Mouse (Mus musculus) liver, postnatal 0 days (tissue): Measurements from ENCODE around the gene Oaz3. TPM values are rescaled to one million over a fixed set of nuclear protein-coding genes. Genes with fewer than 3 reads are reported as not detected.

Source experiments
- ATAC-seq: fragments of 200-750 bp; cut with Nextera tagmentation; 2 replicates; pipeline ENCODE4 v1.8.0; 2017; ENCODE audit warnings: mild to moderate bottlenecking, moderate library complexity
- DNase-seq: peaks from one replicate; pipeline ENCODE4 v3.0.0-alpha.2; 2016
- H3K27ac ChIP-seq: fragments of 300-500 bp; sonication (generic); 2 replicates; pipeline ENCODE4 v1.5.1; 2014; ENCODE audit warnings: antibody characterized with exemption, moderate library complexity, mild to moderate bottlenecking, low read depth
- H3K27me3 ChIP-seq: fragments of 300-500 bp; sonication (generic); 2 replicates; pipeline ENCODE4 v1.6.1; 2014; ENCODE audit warnings: low read length, control low read depth, mixed read lengths; ENCODE audit not compliant: insufficient read depth
- H3K36me3 ChIP-seq: fragments of 300-500 bp; sonication (generic); replicated peaks from 2 replicates; pipeline ENCODE4 v1.6.1; 2014; ENCODE audit warnings: mild to moderate bottlenecking, control low read depth, low read length, moderate library complexity, mixed read lengths; ENCODE audit not compliant: insufficient read depth
- H3K4me1 ChIP-seq: fragments of 300-500 bp; sonication (generic); 2 replicates; pipeline ENCODE4 v1.6.1; 2014; ENCODE audit warnings: antibody characterized with exemption, mild to moderate bottlenecking, control low read depth; ENCODE audit not compliant: insufficient read depth
- H3K4me2 ChIP-seq: fragments of 300-500 bp; sonication (generic); 2 replicates; pipeline ENCODE4 v1.6.1; 2014; ENCODE audit warnings: low read depth, mild to moderate bottlenecking, low read length, moderate library complexity, mixed read lengths
- H3K4me3 ChIP-seq: fragments of 300-500 bp; sonication (generic); 2 replicates; pipeline ENCODE4 v1.5.1; 2014; ENCODE audit warnings: low read depth, low read length
- H3K9ac ChIP-seq: fragments of 300-500 bp; sonication (generic); replicated peaks from 2 replicates; pipeline ENCODE4 v1.6.1; 2014; ENCODE audit warnings: mild to moderate bottlenecking, moderate library complexity
- H3K9me3 ChIP-seq: fragments of 300-500 bp; sonication (generic); 2 replicates; pipeline ENCODE4 v1.6.1; 2016; ENCODE audit warnings: mild to moderate bottlenecking, control low read depth, low read length, mixed read lengths
- CTCF ChIP-seq: sonication (generic); IDR thresholded peaks from 2 replicates; pipeline ENCODE4 v1.5.1; 2016; ENCODE audit warnings: antibody characterized with exemption, low read depth
- EP300 ChIP-seq: IDR thresholded peaks from 2 replicates; pipeline ENCODE4 v1.6.1; 2016; ENCODE audit warnings: antibody characterized with exemption, low read depth, mild to moderate bottlenecking
- WGBS: fragments of 180-500 bp; shearing (Covaris S2); extraction: QIAGEN DNeasy Blood & Tissue Kit; methylation state at CpG from one replicate; pipeline ENCODE4 v1.1.7; 2014; ENCODE audit not compliant: insufficient replicate concordance; 5-methylcytosine and 5-hydroxymethylcytosine counted together
- polyA plus RNA-seq: library from polyadenylated mRNA; unstranded; fragments of >200 nt; fragmentation: Nextera tagmentation; extraction: Ambion mirVana; gene quantifications from 2 replicates; pipeline ENCODE4 v1.2.1, GENCODE M21; 2015

Gene Oaz3
- polyA plus RNA-seq, 1 experiment from 2014 or later, result 0.38 TPM

DNA sequence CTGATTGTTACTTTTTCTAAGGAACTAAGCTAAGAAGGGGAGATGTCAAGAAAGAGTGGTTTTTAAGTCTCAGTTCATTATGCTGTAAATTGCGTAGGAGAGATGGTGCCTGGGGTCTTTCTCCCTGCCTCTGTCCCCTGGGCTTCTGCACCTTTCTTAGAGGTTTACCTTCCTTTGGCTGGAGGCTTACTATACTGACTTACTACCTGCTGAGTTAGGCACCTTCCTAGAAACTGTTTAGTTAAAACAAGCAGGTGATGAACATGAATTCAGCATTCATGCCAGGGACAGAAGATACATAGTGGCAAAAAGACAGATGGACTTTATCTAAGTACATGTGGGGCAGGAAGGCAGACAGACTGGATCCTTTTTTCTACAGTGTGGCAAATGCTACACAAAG lies 47.4 kb downstream of the Oaz3 start:
- H3K36me3 ChIP-seq, result no peaks in the 10 kb centered on the region
- WGBS, result 77% methylated on average over 1 of the region's 1 CpGs
- H3K9me3 ChIP-seq, result no peaks in the 10 kb centered on the region
- no peak for DNase-seq
- H3K4me2 ChIP-seq, result no peak overlapping the region
- H3K4me1 ChIP-seq, result no peaks in the 10 kb centered on the region
- peaks cover 32% of the 10 kb centered on the region for H3K27me3 ChIP-seq
- no peak overlapping the region for H3K27ac ChIP-seq
- no peak overlapping the region for H3K4me3 ChIP-seq
- no peak for ATAC-seq
- TF ChIP-seq EP300 (no peak), CTCF (no peak)
- H3K9ac ChIP-seq, result no peak overlapping the region

DNA sequence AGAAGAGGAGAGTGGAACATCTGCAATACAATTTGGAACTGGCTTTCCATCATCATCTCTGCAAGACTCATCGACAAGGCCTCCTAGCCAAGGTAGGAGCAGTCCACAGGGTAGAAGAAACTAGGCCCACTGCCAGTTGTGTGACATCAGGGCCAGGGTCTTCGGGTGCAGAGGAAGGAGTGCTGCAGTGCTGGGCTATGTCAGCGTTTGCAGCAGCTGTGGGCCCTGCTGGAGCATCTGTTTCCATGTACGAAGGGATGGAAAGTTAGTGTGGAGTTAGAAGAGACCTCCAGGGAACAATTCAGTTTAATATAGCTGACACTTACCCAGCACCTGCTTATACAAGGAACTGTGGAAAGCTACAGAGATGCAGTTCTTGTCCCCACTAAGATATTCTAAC lies 50.7 kb downstream of the Oaz3 start:
- H3K9me3 ChIP-seq, result no peaks in the 10 kb centered on the region
- H3K27me3 ChIP-seq, result 0 out of 2 replicates have a peak, but pooled peaks cover 3% of the 10 kb centered on the region
- 76% methylated on average over 4 of the region's 4 CpGs for WGBS
- no peaks in the 10 kb centered on the region for H3K36me3 ChIP-seq
- H3K4me3 ChIP-seq, result no peak overlapping the region
- TF ChIP-seq EP300 (no peak), CTCF (no peak)
- H3K4me2 ChIP-seq, result no peak overlapping the region
- DNase-seq, result no peak
- H3K4me1 ChIP-seq, result no peaks in the 10 kb centered on the region
- ATAC-seq, result no peak
- H3K9ac ChIP-seq, result no peak overlapping the region
- H3K27ac ChIP-seq, result no peak overlapping the region

DNA sequence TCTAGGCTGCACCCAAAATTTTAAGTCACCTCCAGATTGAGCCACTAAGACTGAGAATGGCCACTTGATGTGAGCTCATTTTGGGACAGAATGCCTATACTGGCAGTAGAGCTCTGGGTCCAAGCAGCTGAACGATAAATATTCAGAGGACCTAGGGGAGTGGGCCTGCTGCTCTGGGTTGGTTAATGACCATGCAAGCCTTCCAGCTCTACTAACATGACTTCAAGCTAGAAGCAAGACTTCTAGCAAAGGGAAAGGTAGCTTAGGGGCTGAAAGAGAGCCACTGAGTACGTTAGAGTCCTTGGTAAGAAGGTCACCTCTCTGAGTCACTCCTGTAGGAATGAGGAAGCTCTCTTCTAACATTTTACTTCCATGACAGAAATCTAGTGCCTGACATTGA lies 51.6 kb downstream of the Oaz3 start:
- H3K4me2 ChIP-seq, result no peak overlapping the region
- H3K4me1 ChIP-seq, result no peaks in the 10 kb centered on the region
- 76% methylated on average over 2 of the region's 2 CpGs for WGBS
- no peak overlapping the region for H3K9ac ChIP-seq
- no peak overlapping the region for H3K4me3 ChIP-seq
- H3K27ac ChIP-seq, result no peak overlapping the region
- TF ChIP-seq EP300 (no peak), CTCF (no peak)
- no peaks in the 10 kb centered on the region for H3K36me3 ChIP-seq
- DNase-seq, result no peak
- no peaks in the 10 kb centered on the region for H3K27me3 ChIP-seq
- no peak for ATAC-seq
- H3K9me3 ChIP-seq, result no peaks in the 10 kb centered on the region

DNA sequence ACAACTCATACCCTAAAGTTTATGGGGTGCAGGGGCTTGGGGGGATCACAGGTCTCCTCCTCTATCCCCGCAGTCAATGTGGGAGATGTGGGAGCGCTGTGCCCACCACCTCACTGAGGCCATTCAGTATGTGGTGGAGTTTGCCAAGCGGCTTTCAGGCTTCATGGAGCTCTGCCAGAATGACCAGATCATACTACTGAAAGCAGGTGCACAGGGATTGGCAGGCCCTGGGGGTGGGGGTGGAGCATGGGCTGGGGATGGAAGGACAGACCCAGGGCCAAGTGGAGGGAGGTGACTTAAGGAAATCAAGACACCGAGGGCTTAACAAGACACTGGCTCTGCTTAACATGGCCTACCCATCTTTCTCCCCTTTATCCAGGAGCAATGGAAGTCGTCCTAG lies 52.7 kb downstream of the Oaz3 start:
- no peaks in the 10 kb centered on the region for H3K36me3 ChIP-seq
- H3K9ac ChIP-seq, result no peak overlapping the region
- ATAC-seq, result no peak
- no peak overlapping the region for H3K4me2 ChIP-seq
- no peaks in the 10 kb centered on the region for H3K27me3 ChIP-seq
- no peak overlapping the region for H3K27ac ChIP-seq
- no peak overlapping the region for H3K4me3 ChIP-seq
- no peak for DNase-seq
- 85% methylated on average over 5 of the region's 5 CpGs for WGBS
- no peaks in the 10 kb centered on the region for H3K9me3 ChIP-seq
- no peaks in the 10 kb centered on the region for H3K4me1 ChIP-seq
- TF ChIP-seq EP300 (no peak), CTCF (no peak)

DNA sequence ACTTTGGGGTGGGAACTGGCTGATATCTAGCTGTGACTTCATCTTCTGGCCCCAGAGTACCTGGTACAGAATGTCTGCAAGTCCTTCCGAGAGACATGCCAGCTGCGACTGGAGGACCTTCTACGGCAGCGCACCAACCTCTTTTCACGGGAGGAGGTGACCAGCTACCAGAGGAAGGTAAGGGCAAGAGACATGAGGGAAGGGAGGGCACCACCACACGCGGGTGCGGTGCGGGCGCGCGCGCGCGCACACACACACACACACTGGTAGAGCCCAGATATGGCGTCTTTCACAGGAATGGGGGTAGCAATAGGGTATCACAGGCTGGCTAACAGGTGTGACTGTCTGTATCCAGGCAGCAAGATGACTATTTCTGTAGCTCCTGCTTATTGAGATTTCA lies 54.3 kb downstream of the Oaz3 start:
- Histone ChIP-seq H3K9ac (no peak overlapping the region), H3K4me3 (no peak overlapping the region), H3K27ac (no peak overlapping the region), H3K4me1 (no peaks in the 10 kb centered on the region), H3K36me3 (no peaks in the 10 kb centered on the region), H3K27me3 (no peaks in the 10 kb centered on the region), H3K4me2 (no peak overlapping the region), H3K9me3 (no peaks in the 10 kb centered on the region)
- DNase-seq, result no peak
- no peak for ATAC-seq
- TF ChIP-seq CTCF (no peak), EP300 (no peak)
- 89% methylated on average over 16 of the region's 16 CpGs for WGBS

DNA sequence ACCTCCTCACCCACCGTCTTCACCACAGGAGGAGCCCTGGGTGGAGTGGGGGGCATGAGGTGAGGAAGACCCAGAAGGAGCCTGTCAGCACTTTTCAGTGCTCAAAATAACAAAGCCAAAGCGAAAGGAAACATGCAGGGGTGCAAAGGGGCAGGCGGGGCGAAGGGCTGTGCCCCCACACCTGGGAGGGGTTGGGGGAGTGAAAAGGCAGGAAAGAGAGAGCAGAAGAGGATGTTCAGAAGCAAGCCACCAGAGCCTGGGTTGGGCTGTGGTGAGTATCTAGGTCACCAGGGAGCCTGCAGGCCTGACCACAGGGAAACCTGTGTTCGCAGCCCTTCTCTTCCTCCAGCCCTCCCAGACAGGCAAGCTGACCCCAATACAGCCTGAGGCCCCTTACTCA lies 55.7 kb downstream of the Oaz3 start:
- H3K4me2 ChIP-seq, result no peak overlapping the region
- WGBS, result 50% methylated on average over 5 of the region's 5 CpGs
- no peak overlapping the region for H3K27ac ChIP-seq
- no peak for ATAC-seq
- H3K4me3 ChIP-seq, result no peak overlapping the region
- no peak for DNase-seq
- H3K36me3 ChIP-seq, result no peaks in the 10 kb centered on the region
- H3K9ac ChIP-seq, result no peak overlapping the region
- H3K27me3 ChIP-seq, result no peaks in the 10 kb centered on the region
- H3K9me3 ChIP-seq, result no peaks in the 10 kb centered on the region
- TF ChIP-seq CTCF (no peak), EP300 (no peak)
- H3K4me1 ChIP-seq, result no peaks in the 10 kb centered on the region

DNA sequence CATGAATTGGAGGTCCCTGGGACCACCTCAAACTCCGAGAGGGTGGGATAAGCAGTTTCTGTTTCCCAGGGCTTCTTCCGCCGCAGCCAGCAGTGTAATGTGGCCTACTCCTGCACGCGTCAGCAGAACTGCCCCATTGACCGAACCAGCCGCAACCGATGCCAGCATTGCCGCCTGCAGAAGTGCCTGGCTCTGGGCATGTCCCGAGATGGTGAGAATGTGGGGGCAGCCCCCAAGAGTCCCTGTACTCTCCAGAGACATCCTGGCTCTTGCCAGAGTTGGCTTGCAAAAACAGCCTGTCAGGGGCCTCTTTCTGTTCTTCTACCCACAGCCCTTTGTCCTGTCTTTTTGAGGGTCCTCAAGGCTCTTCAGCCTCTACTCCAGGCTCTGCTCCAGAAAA lies 56.3 kb downstream of the Oaz3 start:
- H3K9ac ChIP-seq, result no peak overlapping the region
- H3K4me1 ChIP-seq, result no peaks in the 10 kb centered on the region
- H3K4me2 ChIP-seq, result no peak overlapping the region
- DNase-seq, result no peak
- no peak for TF ChIP-seq EP300
- no peak for TF ChIP-seq CTCF
- H3K9me3 ChIP-seq, result no peaks in the 10 kb centered on the region
- WGBS, result 74% methylated on average over 10 of the region's 10 CpGs
- no peaks in the 10 kb centered on the region for H3K36me3 ChIP-seq
- no peak overlapping the region for H3K4me3 ChIP-seq
- ATAC-seq, result no peak
- H3K27ac ChIP-seq, result no peak overlapping the region
- no peaks in the 10 kb centered on the region for H3K27me3 ChIP-seq
